Mouse (Mus musculus): ENCODE measurements around the gene Ints3.
A peak's percentile ranks its signal among the peaks of the same experiment; 100 is the strongest.

Ints3 gene

DNA sequence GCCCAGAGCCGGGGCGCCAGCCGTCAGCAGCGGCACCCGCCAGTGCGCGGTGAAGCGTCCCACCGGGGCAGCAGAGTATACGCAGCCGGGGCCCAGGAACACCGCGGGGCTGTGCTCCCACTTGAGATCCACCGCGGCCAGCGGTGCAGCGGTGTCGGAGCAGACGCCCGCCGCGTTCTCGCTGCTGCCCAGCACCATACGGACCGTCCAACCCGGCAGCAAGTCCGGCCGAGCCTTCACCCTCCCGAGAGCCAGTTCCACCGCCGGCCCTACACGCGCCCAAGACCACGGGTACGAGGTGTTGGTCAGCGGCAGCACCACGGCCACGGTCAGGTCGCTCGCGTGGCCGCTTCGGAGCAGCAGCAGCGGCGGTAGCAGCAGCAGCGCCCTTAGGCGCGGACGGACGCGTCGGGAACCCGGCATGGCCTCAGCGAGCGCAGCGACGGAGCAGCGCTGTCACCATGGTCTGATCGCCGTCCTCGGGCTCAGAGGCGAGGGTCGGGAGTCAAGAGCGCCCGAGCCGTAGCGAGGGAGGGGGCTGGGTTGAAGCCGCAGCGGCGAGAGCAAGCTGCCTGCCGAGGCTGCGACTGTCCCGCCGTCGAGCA, 31.8 kb upstream of the Ints3 start:
- H3K4me3 ChIP-seq (replicated peaks; ENCODE audit: low read length), result peak overlapping the region; percentile 85
- peaks cover 62% of the 10 kb centered on the region for H3K27me3 ChIP-seq (ENCODE audit: insufficient read depth, low read length)
- H3K4me1 ChIP-seq (replicated peaks; ENCODE audit: low read depth, low read length), result peaks cover 21% of the 10 kb centered on the region
- H3K9me3 ChIP-seq (ENCODE audit: low read length), result no peaks in the 10 kb centered on the region
- no peaks in the 10 kb centered on the region for H3K36me3 ChIP-seq (ENCODE audit: insufficient read depth, low read length)
- TF ChIP-seq NANOG (IDR thresholded peaks at IDR 0.05; ENCODE audit: borderline replicate concordance, low read length), result no peak
- TF ChIP-seq CTCF (conservative IDR thresholded peaks at IDR 0.05; ENCODE audit: low read length), result no peak
- no peak for TF ChIP-seq POU5F1 (IDR thresholded peaks at IDR 0.05; ENCODE audit: borderline replicate concordance, low read length)

DNA sequence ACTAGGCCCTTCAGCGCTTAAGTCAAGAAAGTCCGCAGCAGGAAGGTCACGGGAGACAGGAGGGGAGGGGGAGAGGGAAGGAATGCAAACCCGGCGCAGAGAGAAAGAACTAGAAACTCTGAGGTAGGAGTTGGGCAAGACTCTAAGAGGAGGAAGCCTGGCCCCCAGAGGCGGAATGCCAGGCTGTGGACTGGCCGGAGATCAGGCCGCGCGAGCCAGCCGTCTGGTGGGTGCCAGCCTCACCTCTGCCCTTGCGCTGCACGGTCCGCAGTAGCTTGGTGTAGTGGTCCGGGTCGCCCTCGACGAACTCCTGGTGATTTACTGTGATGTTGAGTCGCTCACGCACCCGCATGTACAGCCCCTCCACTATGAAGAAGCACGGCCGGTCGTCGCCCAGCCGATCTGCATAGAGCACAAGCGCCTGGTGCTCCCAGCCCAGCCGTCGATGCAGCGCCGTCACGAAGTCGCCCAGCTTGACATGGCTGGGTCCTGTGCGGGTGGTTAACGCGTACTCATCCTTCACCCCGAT, 31.2 kb upstream of the Ints3 start:
- Histone ChIP-seq H3K9me3 (ENCODE audit: low read length) (no peaks in the 10 kb centered on the region), H3K36me3 (ENCODE audit: insufficient read depth, low read length) (no peaks in the 10 kb centered on the region), H3K27me3 (ENCODE audit: insufficient read depth, low read length) (peaks cover 62% of the 10 kb centered on the region), H3K4me1 (replicated peaks; ENCODE audit: low read depth, low read length) (peaks cover 25% of the 10 kb centered on the region), H3K4me3 (replicated peaks; ENCODE audit: low read length) (peak overlapping the region; percentile 85)
- TF ChIP-seq POU5F1 (IDR thresholded peaks at IDR 0.05; ENCODE audit: borderline replicate concordance, low read length) (no peak), CTCF (conservative IDR thresholded peaks at IDR 0.05; ENCODE audit: low read length) (no peak), NANOG (IDR thresholded peaks at IDR 0.05; ENCODE audit: borderline replicate concordance, low read length) (no peak)

DNA sequence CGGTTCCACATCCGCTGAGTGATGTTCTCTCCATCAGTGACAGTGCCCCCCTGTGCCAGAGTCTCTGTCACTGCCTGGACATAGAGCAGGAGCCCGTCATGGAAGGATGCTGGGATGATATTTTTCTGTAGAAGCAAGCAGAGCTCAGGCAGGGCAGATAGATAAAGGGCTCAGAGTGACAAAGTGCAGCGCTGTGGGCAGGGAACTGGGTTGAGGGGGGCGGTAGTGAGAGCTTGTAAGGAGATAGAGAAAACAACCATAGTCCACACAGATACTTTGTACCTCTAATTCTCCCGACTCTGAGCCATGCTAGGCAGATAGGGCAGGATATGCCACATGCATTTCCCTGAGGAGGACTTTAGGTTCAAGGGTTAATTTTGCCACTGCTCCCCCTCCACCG, 29.2 kb upstream of the Ints3 start:
- TF ChIP-seq POU5F1 (IDR thresholded peaks at IDR 0.05; ENCODE audit: borderline replicate concordance, low read length), result no peak
- TF ChIP-seq CTCF (conservative IDR thresholded peaks at IDR 0.05; ENCODE audit: low read length), result no peak
- TF ChIP-seq NANOG (IDR thresholded peaks at IDR 0.05; ENCODE audit: borderline replicate concordance, low read length), result no peak
- peaks cover 5% of the 10 kb centered on the region; the same call in 1 of the 2 replicates for H3K36me3 ChIP-seq (ENCODE audit: insufficient read depth, low read length)
- no peak overlapping the region for H3K4me3 ChIP-seq (replicated peaks; ENCODE audit: low read length)
- H3K4me1 ChIP-seq (replicated peaks; ENCODE audit: low read depth, low read length), result peaks cover 36% of the 10 kb centered on the region
- H3K27me3 ChIP-seq (ENCODE audit: insufficient read depth, low read length), result peaks cover 58% of the 10 kb centered on the region
- H3K9me3 ChIP-seq (ENCODE audit: low read length), result no peaks in the 10 kb centered on the region

DNA sequence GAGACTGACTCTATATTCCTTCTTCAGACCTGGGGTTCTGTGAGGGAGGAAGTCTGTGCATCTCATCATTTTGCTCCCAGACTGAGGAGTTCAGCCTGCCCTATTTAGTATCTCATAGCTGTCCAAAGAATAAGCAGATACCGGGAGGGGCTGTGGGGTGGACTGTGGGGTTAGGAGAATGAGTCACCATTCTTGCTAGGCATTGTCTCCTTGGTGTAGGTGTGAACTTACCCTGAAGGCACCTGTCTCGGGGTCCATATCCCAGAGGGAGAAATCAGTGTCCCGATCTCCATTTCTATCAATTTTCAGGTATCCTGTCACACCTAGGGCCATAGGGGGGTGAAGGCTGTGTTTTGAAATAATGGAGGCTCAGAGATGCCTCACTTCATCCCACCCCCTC, 28.5 kb upstream of the Ints3 start:
- Histone ChIP-seq H3K4me3 (replicated peaks; ENCODE audit: low read length) (no peak overlapping the region), H3K36me3 (ENCODE audit: insufficient read depth, low read length) (peaks cover 11% of the 10 kb centered on the region), H3K9me3 (ENCODE audit: low read length) (no peaks in the 10 kb centered on the region), H3K4me1 (replicated peaks; ENCODE audit: low read depth, low read length) (peaks cover 39% of the 10 kb centered on the region), H3K27me3 (ENCODE audit: insufficient read depth, low read length) (peaks cover 57% of the 10 kb centered on the region)
- no peak for TF ChIP-seq CTCF (conservative IDR thresholded peaks at IDR 0.05; ENCODE audit: low read length)
- no peak for TF ChIP-seq POU5F1 (IDR thresholded peaks at IDR 0.05; ENCODE audit: borderline replicate concordance, low read length)
- no peak for TF ChIP-seq NANOG (IDR thresholded peaks at IDR 0.05; ENCODE audit: borderline replicate concordance, low read length)

DNA sequence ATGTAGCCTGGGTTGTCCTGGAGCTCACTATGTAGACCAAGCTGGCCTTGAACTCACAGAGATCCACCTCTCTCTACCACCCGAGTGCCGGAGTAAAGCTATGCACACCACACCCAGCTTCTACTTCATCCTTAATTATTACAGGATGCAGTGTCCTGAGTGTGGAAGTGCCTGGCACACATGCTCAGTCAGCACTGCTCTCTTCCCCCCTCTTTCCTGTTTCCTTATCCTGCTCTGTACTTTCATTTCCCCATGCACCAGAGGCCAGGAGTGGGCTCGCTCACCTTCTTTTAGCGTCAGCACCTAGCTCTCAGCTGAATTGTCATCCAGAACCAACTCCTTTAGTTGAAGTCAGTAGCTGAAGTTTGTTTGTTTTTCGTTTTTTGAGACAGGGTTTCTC, 26.9 kb upstream of the Ints3 start:
- Histone ChIP-seq H3K36me3 (ENCODE audit: insufficient read depth, low read length) (peaks cover 19% of the 10 kb centered on the region), H3K4me3 (replicated peaks; ENCODE audit: low read length) (no peak overlapping the region), H3K27me3 (ENCODE audit: insufficient read depth, low read length) (peaks cover 45% of the 10 kb centered on the region), H3K4me1 (replicated peaks; ENCODE audit: low read depth, low read length) (peaks cover 48% of the 10 kb centered on the region), H3K9me3 (ENCODE audit: low read length) (no peaks in the 10 kb centered on the region)
- TF ChIP-seq POU5F1 (IDR thresholded peaks at IDR 0.05; ENCODE audit: borderline replicate concordance, low read length) (no peak), NANOG (IDR thresholded peaks at IDR 0.05; ENCODE audit: borderline replicate concordance, low read length) (no peak)

DNA sequence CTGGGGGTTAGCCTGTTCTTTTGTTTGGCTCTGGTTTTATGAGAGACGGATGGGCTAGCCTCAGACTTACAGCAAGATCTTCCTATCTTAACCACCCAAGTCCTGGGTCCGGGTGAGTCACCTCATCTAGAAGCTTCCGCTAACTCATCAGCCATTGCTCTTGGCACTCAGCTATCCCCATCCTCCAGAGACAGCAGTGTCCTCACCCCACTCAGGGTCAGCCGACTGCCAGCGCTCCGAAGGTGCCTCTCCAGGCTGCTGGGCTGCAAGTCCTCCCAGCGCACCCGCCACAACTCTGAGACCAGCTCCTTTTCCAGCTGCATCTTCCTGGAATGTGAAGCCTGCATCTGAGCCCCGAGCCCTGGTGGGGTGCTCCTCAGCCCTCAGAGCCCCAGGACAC, 26.3 kb upstream of the Ints3 start:
- Histone ChIP-seq H3K4me1 (replicated peaks; ENCODE audit: low read depth, low read length) (peaks cover 51% of the 10 kb centered on the region), H3K9me3 (ENCODE audit: low read length) (no peaks in the 10 kb centered on the region), H3K36me3 (ENCODE audit: insufficient read depth, low read length) (peaks cover 19% of the 10 kb centered on the region), H3K4me3 (replicated peaks; ENCODE audit: low read length) (no peak overlapping the region), H3K27me3 (ENCODE audit: insufficient read depth, low read length) (peaks cover 39% of the 10 kb centered on the region)
- TF ChIP-seq NANOG (IDR thresholded peaks at IDR 0.05; ENCODE audit: borderline replicate concordance, low read length) (no peak), POU5F1 (IDR thresholded peaks at IDR 0.05; ENCODE audit: borderline replicate concordance, low read length) (no peak), CTCF (conservative IDR thresholded peaks at IDR 0.05; ENCODE audit: low read length) (no peak)

DNA sequence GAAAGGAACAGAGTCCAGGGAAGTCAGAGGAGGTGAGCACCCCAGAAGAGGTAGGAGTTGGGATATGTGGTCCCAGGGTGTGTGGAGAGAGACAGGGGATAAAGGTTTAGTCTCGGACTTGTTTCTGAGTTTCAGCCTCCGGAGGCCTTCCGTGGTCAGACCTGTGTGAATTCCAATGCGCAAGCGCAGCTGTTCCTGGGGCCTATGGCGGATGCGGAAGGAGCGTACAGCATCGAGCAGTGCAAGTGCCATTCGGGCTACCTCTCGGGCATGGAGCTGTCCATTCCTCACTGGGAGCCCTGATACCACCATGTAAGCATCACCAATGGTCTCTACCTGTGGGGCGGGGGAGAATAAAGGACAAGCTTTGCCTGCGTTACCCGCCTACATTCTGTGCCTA, 21.5 kb upstream of the Ints3 start:
- Histone ChIP-seq H3K4me3 (replicated peaks; ENCODE audit: low read length) (peak overlapping the region; percentile 75), H3K4me1 (replicated peaks; ENCODE audit: low read depth, low read length) (peaks cover 83% of the 10 kb centered on the region), H3K9me3 (ENCODE audit: low read length) (no peaks in the 10 kb centered on the region), H3K27me3 (ENCODE audit: insufficient read depth, low read length) (no peaks in the 10 kb centered on the region; the same call in 1 of the 2 replicates), H3K36me3 (ENCODE audit: insufficient read depth, low read length) (peaks cover 20% of the 10 kb centered on the region)
- no peak for TF ChIP-seq NANOG (IDR thresholded peaks at IDR 0.05; ENCODE audit: borderline replicate concordance, low read length)
- no peak for TF ChIP-seq CTCF (conservative IDR thresholded peaks at IDR 0.05; ENCODE audit: low read length)
- no peak for TF ChIP-seq POU5F1 (IDR thresholded peaks at IDR 0.05; ENCODE audit: borderline replicate concordance, low read length)

DNA sequence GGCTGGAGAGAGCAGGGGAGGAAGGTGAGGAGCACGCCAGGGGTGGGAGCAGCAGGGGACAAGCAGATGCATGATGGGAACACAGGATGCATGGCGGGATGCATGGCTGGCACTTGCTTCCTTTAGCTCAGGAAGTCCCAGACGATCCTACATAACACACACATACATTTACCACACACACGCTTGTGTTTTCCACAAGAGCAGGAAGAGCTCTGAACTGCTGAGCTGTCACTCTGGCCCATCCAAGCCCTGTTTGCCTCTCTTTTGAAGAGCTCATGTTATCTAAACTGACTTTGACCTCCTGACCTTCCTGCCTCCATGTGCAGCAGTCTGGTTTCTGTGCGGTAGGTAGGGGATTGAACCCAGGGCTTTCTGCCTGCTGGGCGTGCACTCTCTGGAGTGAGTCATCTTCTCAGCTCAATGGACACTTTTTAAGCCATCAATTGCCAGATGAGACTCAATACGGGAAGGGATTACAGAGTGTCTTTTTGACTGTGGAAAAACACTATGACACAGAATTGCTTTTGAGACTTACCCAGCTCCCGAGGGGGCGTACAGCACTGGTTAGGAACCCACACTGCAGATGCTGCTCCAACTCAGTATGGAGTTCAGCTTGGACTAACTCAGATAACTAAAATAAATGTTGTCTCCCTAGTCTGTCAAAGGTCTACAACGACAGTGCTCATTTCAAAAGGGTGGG, 18.1 kb upstream of the Ints3 start:
- Histone ChIP-seq H3K27me3 (ENCODE audit: insufficient read depth, low read length) (no peaks in the 10 kb centered on the region), H3K4me3 (replicated peaks; ENCODE audit: low read length) (peak overlapping the region; percentile 82), H3K9me3 (ENCODE audit: low read length) (no peaks in the 10 kb centered on the region), H3K36me3 (ENCODE audit: insufficient read depth, low read length) (peaks cover 23% of the 10 kb centered on the region), H3K4me1 (replicated peaks; ENCODE audit: low read depth, low read length) (peaks cover 95% of the 10 kb centered on the region)
- TF ChIP-seq POU5F1 (IDR thresholded peaks at IDR 0.05; ENCODE audit: borderline replicate concordance, low read length), result no peak
- no peak for TF ChIP-seq CTCF (conservative IDR thresholded peaks at IDR 0.05; ENCODE audit: low read length)
- no peak for TF ChIP-seq NANOG (IDR thresholded peaks at IDR 0.05; ENCODE audit: borderline replicate concordance, low read length)

All from E14TG2a.4 (cell line).